Mouse (Mus musculus) cerebellum, adult 8-10 months (tissue): ENCODE data around the gene Mettl1.
"Not testable (repeated sequence)": the region's sequence is repeated elsewhere in the genome, so short reads cannot be mapped to it uniquely, and the experiment has no call there.

Source experiments
- DNase-seq: peaks from one replicate; pipeline ENCODE4 v3.0.0; 2022

The Mettl1 gene

GRCm38 (mm10) chr10:127048608-127049394 is 7.6 kb downstream of the Mettl1 start:
- DNase-seq: no peak

- DNase-seq: no peak
Observed at GRCm38 (mm10) chr10:127049395-127050118, 8.3 kb downstream of the Mettl1 start.

DNA sequence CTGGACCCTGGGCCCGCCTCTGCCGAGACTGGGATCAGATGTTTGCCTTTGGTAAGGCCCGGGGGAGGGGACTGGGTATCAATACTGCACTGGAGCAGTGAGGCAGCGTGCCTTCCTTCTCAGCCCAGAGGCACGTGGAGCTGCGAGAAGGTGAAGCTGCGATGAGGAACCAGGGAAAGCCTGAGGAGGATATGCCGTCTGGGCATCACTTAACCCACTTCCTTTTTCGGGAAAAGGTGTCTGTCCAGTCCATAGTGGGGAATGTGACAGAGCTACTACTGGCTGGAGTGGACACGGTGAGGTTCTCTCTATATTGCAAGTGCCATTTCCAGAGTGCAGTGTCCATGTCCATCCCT is 8.9 kb downstream of the Mettl1 start:
- DNase-seq: no peak

DNA sequence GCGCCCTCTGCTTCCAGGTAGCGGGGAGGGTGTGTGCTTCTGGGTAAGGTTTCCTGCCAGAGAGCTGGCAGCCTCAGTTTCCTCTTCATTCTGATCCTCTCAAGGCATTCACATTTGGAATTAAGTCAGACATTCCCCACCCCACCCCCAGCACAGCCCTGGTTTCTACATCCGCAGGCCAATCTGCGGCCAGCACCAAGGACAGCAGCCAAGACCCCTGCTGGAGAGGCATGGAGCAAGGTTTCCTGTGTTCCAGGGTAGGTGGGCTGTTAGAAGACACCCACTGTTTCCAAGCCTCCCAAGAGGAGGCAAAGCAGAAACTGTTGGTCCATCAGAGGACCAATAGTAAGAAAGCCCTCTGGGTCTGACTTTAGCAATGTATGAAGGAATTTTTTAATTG is 13.4 kb downstream of the Mettl1 start:
- DNase-seq: no peak

- no peak for DNase-seq
Observed at GRCm38 (mm10) chr10:127055406-127055805, 14.2 kb downstream of the Mettl1 start.

DNA sequence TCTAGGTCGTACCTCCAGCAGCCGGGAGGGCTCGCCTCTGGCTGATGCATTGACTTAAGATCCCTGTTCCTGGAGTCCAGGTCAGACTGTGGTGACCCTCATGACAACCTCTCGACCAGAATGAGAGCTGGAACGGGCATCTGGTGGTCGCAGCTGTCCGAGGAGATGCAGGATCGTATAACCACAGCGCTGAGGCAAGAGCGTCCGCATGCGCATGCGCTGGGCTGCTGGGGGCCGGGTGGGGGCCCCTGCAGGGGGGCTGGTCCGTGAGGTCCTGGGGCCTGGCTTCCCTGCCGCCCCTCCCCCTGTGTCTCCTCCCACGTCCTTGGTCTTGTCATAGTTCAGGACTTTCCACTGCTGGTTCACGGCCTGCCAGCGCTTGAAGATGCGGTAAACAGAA is 15.3 kb downstream of the Mettl1 start:
- no peak for DNase-seq

DNA sequence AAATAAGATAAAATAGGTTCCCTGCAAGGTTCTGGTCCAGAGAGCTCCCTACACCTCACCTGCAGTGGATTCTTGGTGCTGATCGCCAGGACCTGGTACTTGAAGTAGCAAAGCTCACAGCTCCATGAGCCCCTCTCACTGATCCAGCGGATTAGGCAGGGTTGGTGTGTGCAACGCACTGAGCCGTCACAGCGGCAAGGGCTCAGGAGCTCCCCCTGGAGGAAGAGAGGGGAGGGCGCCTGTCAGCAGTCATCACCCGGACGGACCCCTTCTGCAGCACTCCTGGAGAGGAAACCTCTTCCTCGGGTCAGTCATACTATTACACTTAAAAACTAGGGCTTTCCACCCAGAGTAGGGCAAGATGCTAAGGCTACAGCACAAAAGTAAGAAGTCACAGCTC is 16.9 kb downstream of the Mettl1 start:
- peak; percentile 79 for DNase-seq

DNA sequence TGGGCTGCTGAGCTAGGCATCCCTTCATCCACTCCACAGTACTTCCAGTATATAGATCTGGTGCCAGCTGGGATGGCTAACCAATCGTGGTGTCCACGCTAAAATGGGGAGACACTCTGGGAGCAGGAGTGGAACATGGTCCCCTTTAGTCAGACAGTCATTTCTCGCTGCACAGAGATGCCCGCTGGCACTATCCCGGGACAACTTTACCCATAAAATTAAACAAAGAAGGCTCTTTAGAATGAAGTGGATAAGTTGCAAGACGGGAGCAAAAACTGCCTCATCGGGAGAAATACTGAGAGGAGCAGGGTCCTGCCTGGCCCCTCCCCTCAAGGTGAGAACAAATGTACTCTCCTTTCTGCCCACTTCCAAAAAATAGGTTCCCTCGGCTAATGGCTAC is 17.5 kb downstream of the Mettl1 start:
- no peak for DNase-seq

GRCm38 (mm10) chr10:127059174-127059967 is 18.2 kb downstream of the Mettl1 start:
- DNase-seq: no peak

DNA sequence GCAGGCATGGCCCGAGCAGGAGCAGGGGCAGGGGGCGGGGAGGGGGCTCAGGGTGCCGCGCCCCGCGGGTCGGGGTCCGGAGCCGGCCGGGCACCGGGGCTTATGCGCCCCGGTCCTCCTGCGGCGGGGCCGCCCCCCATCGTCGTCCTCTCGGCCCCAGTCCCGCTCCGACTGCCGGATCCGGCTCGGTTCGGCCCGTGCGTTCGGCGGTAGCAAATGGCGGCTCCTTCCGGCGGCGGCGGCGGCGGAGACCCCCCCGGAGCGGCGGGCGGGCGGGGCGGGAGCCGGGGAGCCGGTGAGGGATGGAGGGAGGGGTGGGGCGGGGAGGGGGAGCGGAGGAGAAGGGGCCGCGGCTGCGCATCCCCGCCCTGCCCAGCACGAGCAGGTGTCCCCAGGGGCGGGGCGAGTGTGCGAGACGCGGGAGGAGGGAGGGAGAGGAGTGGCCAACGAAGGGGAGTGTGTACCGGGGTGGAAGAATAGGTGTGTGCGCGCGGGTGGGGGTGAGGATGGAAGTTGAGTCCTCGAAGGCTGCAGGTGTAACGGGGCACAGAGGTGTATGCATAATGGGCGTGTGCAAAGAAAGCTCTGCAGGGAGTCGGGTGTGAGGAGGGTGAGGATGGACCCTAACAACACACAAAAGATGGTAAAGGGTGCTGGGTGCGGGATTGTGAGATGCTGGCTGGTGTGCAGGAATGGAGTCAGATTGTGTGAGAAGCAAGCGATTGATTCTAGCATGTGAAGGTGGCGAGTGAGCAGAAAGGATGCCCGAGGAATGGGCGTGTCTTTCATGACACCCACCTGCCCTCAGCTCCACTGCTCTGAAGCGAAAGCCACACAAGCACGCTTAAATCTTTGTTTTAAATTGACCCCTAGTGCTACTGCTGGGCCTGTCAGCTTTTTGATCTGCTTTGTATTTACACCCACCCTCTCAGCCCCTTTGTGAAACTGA is 19.0 kb downstream of the Mettl1 start, which contains the start of gene March9:
March9 (minus strand) TSS at position 217 of the 949 bp plus-strand sequence.
- peak; percentile 86 for DNase-seq

DNA sequence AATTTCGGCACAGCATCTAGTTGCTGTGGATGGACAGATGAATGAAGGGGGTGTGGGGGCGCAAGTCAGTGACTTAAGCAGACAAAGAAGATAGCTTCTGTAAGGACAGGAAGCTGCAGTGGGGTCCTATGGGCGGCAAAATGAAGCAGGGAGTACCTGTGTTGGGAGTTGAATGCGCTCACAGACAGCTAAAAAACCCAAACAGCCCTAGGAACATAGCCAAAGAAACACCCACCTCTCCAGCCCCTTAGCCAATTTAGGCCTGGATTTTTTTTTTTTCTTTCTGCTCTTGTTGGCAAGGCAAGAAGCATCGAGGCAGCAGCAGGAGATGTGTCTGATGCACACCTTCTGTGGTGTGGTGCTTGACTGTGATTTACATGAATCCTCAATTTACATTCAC is 19.9 kb downstream of the Mettl1 start:
- no peak for DNase-seq

DNA sequence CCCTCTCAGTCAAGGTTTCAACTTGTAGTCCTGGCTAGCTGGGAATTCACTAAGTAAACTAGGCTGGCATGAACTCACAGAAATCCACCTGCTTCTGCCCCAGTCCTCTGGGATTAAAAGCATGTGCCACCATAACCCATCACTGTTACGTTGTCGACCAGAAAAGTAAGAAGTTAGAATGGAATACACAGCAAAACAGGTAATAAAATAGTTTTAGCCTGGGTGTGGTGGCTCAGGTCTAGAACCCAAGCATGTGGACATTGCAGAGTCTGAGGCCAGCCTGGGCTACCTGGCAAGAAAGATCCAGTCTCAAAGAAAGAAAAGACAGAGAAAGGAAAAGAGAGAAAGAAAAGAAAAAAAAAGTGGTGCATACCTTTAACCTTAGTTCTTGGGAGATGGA is 20.3 kb downstream of the Mettl1 start:
- no peak for DNase-seq

DNA sequence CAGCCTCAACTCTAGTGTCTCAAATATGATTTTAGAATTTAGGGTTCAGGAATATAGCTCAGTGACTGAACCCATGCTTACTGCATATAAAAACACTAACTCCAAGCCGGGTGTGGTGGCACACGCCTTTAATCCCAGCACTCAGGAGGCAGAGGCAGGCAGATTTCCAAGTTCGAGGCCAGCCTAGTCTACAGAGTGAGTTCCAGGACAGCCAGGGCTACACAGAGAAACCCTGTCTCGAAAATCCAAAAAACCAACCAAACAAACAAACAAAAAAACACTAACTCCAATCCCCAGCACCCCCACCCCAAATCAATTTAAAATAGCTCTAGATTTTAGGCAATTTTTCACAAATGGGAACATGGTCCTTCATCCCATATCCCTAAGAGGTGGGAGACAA is 20.9 kb downstream of the Mettl1 start:
- DNase-seq: not testable (repeated sequence)

DNA sequence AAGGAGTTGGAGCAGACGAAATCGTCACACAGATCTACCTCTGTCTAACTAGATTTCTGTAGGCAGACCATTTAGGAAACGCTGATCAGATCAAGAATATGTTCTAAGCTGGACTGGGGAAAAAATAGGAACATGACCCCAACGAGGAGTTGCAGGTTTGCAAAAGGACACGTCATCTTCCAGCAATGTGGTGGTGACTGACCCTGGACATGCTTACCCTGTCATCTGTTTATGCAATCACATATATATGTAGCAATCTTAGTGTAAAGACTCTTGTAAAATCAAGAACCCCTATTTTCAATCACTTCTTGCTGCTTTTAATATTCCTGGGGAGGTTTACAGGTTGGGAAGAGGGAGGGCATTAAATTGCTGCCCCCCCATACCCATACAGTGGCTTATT is 21.3 kb downstream of the Mettl1 start:
- no peak for DNase-seq

DNA sequence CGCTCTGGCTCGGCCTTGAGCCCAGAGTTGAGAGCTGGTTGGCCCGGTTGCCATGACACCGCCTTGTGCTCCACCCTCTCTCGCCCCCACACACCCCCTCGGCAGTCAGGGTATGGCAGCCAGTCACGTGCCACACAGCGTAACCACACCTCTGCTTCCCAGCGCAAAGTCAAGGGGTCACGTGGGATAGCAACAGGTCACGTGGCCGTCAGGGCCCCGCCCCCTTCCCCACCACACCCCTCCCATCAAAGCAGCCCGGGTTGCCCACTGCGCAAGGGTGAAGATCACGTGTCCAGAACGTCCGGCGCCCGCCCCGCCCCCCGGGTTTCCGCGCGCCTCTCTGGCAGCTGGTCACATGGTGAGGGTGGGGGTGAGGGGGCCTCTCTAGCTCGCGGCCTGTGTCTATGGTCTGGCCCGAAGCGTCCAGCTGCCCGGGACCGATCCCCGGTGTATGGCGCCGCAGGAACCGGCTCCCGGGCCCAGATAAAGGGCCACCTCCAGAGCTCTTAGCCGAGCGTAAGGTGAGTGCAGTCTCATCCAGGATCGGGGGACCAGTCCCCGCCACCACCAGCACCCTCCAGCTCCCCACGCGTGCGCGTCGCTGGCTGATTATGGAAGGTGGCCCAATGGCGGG is 22.1 kb downstream of the Mettl1 start, which contains the start of gene Cdk4:
Cdk4 (plus strand) TSS at position 296 of the 634 bp plus-strand sequence.
- peak; percentile 98 for DNase-seq

DNA sequence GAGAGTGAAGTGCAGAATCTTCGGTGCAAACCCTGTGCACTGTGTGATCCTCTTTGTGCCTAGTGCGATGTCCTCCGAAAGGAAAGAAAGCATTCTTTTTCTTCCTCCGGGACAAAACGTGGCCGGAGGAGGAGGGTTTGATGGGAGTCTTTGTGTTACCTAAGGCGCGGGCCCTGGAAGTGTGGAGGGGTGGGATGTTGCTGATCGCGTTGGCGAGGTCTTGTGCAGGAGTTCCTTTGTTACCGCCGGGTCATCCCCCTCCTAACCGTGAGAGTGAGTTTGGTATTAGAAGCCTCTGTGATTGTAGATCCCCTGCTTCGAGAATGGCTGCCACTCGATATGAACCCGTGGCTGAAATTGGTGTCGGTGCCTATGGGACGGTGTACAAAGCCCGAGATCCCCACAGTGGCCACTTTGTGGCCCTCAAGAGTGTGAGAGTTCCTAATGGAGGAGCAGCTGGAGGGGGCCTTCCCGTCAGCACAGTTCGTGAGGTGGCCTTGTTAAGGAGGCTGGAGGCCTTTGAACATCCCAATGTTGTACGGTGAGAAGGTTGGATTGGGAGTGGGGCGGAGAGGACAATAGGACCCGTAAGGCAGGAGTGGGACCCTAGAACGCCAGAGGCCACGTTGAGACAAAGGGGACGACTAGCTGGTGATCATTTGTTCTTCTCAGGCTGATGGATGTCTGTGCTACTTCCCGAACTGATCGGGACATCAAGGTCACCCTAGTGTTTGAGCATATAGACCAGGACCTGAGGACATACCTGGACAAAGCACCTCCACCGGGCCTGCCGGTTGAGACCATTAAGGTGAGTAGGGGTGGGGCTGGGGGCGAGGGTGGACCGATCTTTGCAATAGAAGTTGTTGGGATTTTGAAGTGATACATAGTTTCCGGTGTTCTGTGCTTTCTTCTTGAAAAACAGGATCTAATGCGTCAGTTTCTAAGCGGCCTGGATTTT is 23.0 kb downstream of the Mettl1 start:
- DNase-seq: no peak

GRCm38 (mm10) chr10:127065981-127066380 is 24.8 kb downstream of the Mettl1 start:
- no peak for DNase-seq

DNA sequence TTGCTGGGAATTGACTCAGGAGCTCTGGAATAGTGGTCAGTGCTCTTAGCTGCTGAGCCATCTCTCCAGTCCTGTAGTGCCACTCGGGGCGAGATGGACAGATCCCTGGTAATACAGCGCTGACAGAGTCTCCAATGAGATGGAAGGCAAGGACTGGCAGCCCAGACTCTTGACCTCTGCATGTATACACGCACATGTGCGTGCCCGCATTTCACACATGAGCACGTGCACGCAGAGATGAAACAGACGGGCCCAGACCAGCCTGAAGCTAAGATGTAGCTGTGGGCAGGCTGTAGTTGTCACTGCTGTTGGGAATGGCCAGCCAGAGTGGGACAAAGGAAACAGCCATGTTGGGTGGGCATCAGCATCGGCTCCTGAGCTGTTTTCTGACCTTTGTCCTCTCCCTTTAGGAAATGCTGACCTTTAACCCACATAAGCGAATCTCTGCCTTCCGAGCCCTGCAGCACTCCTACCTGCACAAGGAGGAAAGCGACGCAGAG is 25.4 kb downstream of the Mettl1 start:
- DNase-seq: no peak

- no peak for DNase-seq
Observed at GRCm38 (mm10) chr10:127068360-127069038, 27.3 kb downstream of the Mettl1 start.
